Mouse (Mus musculus): ENCODE results near the gene Slfn5. TPM values are rescaled to one million over a fixed set of nuclear protein-coding genes. Genes with fewer than 3 reads are reported as not detected.
A peak's percentile ranks its signal among the peaks of the same experiment; 100 is the strongest.

Slfn5 gene
- polyA plus RNA-seq, 1 experiment = 1.4 TPM

- 5% methylated on average over 19 of the region's 19 CpGs for WGBS
- peak; percentile 38 for DNase-seq (ENCODE audit: low read depth, low spot score)
Observed at GRCm38 (mm10) chr11:82990612-82991385, 39.6 kb downstream of the Slfn5 start.

GRCm38 (mm10) chr11:82991469-82992166 is 40.5 kb downstream of the Slfn5 start, which contains the start of gene Slfn9:
Gene Slfn9, minus strand, starts transcription at chr11:82991830.
- DNase-seq (ENCODE audit: low read depth, low spot score) = peak; percentile 33
- WGBS = 1% methylated on average over 14 of the region's 14 CpGs

- 85% methylated on average over 1 of the region's 1 CpGs for WGBS
- DNase-seq (ENCODE audit: low read depth, low spot score) = no peak
Observed at GRCm38 (mm10) chr11:83013356-83013755, 62.2 kb downstream of the Slfn5 start.

Other genes starting within 250 kb of the Slfn5 start
- 0.06 TPM in 1 of 2 replicates, not detected in the other for gene Cct6b, start 187.0 kb upstream of the Slfn5 start, polyA plus RNA-seq (2012; rRNA removed)
- gene Zfp830, start 187.0 kb upstream of the Slfn5 start, polyA plus RNA-seq (2012; rRNA removed) = 3.8 and 5.2 TPM in 2 replicates
- 8.3 and 13.8 TPM in 2 replicates for gene Lig3, start 170.2 kb upstream of the Slfn5 start, polyA plus RNA-seq (2012; rRNA removed)
- gene Rffl, start 80.1 kb upstream of the Slfn5 start, polyA plus RNA-seq (2012; rRNA removed) = 9.4 and 11.7 TPM in 2 replicates
- gene Rad51d, start 60.7 kb upstream of the Slfn5 start, polyA plus RNA-seq (2012; rRNA removed) = 10.0 and 12.1 TPM in 2 replicates
- gene Fndc8, start 59.2 kb upstream of the Slfn5 start, polyA plus RNA-seq (2012; rRNA removed) = 0.11 and 0.16 TPM in 2 replicates
- 27.7 and 33.6 TPM in 2 replicates for gene Nle1, start 42.9 kb upstream of the Slfn5 start, polyA plus RNA-seq (2012; rRNA removed)
- 0.62 and 0.88 TPM in 2 replicates for gene Unc45b, start 40.8 kb upstream of the Slfn5 start, polyA plus RNA-seq (2012; rRNA removed)
- gene Slfn9, start 40.5 kb downstream of the Slfn5 start, polyA plus RNA-seq (2012; rRNA removed) = 1.5 and 3.7 TPM in 2 replicates
- 0.31 and 0.47 TPM in 2 replicates for gene Slfn8, start 69.5 kb downstream of the Slfn5 start, polyA plus RNA-seq (2012; rRNA removed)
- gene Slfn2, start 113.8 kb downstream of the Slfn5 start, polyA plus RNA-seq (2012; rRNA removed) = 9.0 and 10.5 TPM in 2 replicates
- 0.70 and 1.1 TPM in 2 replicates for gene Slfn1, start 165.5 kb downstream of the Slfn5 start, polyA plus RNA-seq (2012; rRNA removed)
- 2.0 TPM in 2 replicates for gene Slfn4, start 223.8 kb downstream of the Slfn5 start, polyA plus RNA-seq (2012; rRNA removed)
- gene Slfn3, start 240.0 kb downstream of the Slfn5 start, polyA plus RNA-seq (2012; rRNA removed) = 0.16 and 0.25 TPM in 2 replicates

Measured in large intestine, adult 2 months (tissue).